Mouse (Mus musculus) stomach, postnatal 0 days (tissue): ENCODE data around the gene Atg4c.

ENCODE experiments used
- CTCF ChIP-seq: IDR thresholded peaks from 2 replicates; pipeline ENCODE4 v1.5.1; 2016; ENCODE audit warnings: antibody characterized with exemption, low read depth, mild to moderate bottlenecking, moderate library complexity
- EP300 ChIP-seq: optimal IDR thresholded peaks from 2 replicates; pipeline ENCODE3; 2016; ENCODE audit warnings: antibody characterized with exemption

DNA sequence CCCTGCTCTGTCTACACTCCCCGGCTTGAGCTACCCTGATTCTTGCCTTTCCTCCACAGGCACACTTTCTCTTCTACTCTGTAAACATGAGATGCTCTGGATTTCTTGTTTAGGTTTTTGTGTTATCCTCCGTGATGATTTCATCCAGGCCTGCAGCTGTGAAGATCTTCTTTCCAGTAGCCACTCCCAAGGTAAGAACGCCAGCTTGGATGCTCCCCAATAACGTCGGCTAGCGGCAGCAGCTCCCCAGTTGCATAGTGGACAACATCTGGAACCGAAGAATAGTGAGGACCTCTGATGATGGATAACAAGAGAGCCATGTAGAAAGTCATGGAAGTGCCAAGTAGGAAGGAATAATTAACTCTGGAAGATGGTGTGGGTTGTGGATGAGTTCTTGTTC lies 85.1 kb downstream of the Atg4c start:
- TF ChIP-seq EP300 (no peak), CTCF (no peak)
